Mouse (Mus musculus): ENCODE measurements at regions not wholly inside any gene's neighbourhood (a gene's known extent, or its start where the extent isn't known, plus 50 kb on each side); places are given as distances from the start of the nearest gene placed in this dataset.
"Not testable (repeated sequence)": the region's sequence is repeated elsewhere in the genome, so short reads cannot be mapped to it uniquely, and the experiment has no call there.

- not testable (repeated sequence) for H3K4me1 ChIP-seq (replicated peaks; ENCODE audit: control insufficient read depth, insufficient read depth, low read length); H3K4me3 ChIP-seq (replicated peaks; ENCODE audit: low read length); H3K27ac ChIP-seq; H3K9ac ChIP-seq; ATAC-seq (ENCODE audit: low FRiP score); H3K4me2 ChIP-seq (replicated peaks); DNase-seq (ENCODE audit: low spot score); H3K36me3 ChIP-seq (replicated peaks; ENCODE audit: control insufficient read depth, insufficient read depth); H3K27me3 ChIP-seq (ENCODE audit: control insufficient read depth, insufficient read depth, low read length)
- H3K9me3 ChIP-seq (ENCODE audit: control insufficient read depth, low read length), result peaks cover 11% of the 10 kb centered on the region; the same call in 1 of the 2 replicates
- WGBS, result 83% methylated on average over 2 of the region's 2 CpGs
These were observed 124.6 kb upstream of the Mrpl21 start for GRCm38 (mm10) chr19:3158149-3158548.

- WGBS, result 89% methylated on average over 12 of the region's 12 CpGs
- Histone ChIP-seq H3K36me3 (replicated peaks; ENCODE audit: control insufficient read depth, insufficient read depth) (no peaks in the 10 kb centered on the region), H3K27me3 (ENCODE audit: control insufficient read depth, insufficient read depth, low read length) (no peaks in the 10 kb centered on the region), H3K4me2 (replicated peaks) (no peak overlapping the region), H3K9me3 (ENCODE audit: control insufficient read depth, low read length) (peaks cover 11% of the 10 kb centered on the region; the same call in 1 of the 2 replicates), H3K4me3 (replicated peaks; ENCODE audit: low read length) (no peak overlapping the region), H3K9ac (no peak overlapping the region), H3K27ac (no peak overlapping the region), H3K4me1 (replicated peaks; ENCODE audit: control insufficient read depth, insufficient read depth, low read length) (no peaks in the 10 kb centered on the region)
- no peak for DNase-seq (ENCODE audit: low spot score)
- ATAC-seq (ENCODE audit: low FRiP score), result no peak
These were observed 123.4 kb upstream of the Mrpl21 start for GRCm38 (mm10) chr19:3159346-3159745.

GRCm38 (mm10) chr19:3167683-3168082 is 115.0 kb upstream of the Mrpl21 start:
- H3K9me3 ChIP-seq (ENCODE audit: control insufficient read depth, low read length), result peaks cover 14% of the 10 kb centered on the region
- no peaks in the 10 kb centered on the region for H3K27me3 ChIP-seq (ENCODE audit: control insufficient read depth, insufficient read depth, low read length)
- H3K9ac ChIP-seq, result no peak overlapping the region
- no peak for ATAC-seq (ENCODE audit: low FRiP score)
- no peak overlapping the region for H3K4me2 ChIP-seq (replicated peaks)
- H3K4me3 ChIP-seq (replicated peaks; ENCODE audit: low read length), result no peak overlapping the region
- no peak overlapping the region for H3K27ac ChIP-seq
- no peak for DNase-seq (ENCODE audit: low spot score)
- WGBS, result 58% methylated on average over 7 of the region's 7 CpGs
- no peaks in the 10 kb centered on the region for H3K4me1 ChIP-seq (replicated peaks; ENCODE audit: control insufficient read depth, insufficient read depth, low read length)
- no peaks in the 10 kb centered on the region for H3K36me3 ChIP-seq (replicated peaks; ENCODE audit: control insufficient read depth, insufficient read depth)

- Histone ChIP-seq H3K4me3 (replicated peaks; ENCODE audit: low read length) (no peak overlapping the region), H3K4me1 (replicated peaks; ENCODE audit: control insufficient read depth, insufficient read depth, low read length) (no peaks in the 10 kb centered on the region), H3K4me2 (replicated peaks) (no peak overlapping the region), H3K36me3 (replicated peaks; ENCODE audit: control insufficient read depth, insufficient read depth) (no peaks in the 10 kb centered on the region), H3K9me3 (ENCODE audit: control insufficient read depth, low read length) (0 out of 2 replicates have a peak, but pooled peaks cover 4% of the 10 kb centered on the region), H3K9ac (no peak overlapping the region), H3K27ac (no peak overlapping the region), H3K27me3 (ENCODE audit: control insufficient read depth, insufficient read depth, low read length) (no peaks in the 10 kb centered on the region)
- WGBS, result 78% methylated on average over 2 of the region's 2 CpGs
- DNase-seq (ENCODE audit: low spot score) (no peak), ATAC-seq (ENCODE audit: low FRiP score) (no peak)
These were observed 100.1 kb upstream of the Mrpl21 start for GRCm38 (mm10) chr19:3182625-3183024.

GRCm38 (mm10) chr19:3192644-3193043 is 90.1 kb upstream of the Mrpl21 start:
- H3K4me3 ChIP-seq (replicated peaks; ENCODE audit: low read length), result no peak overlapping the region
- no peak overlapping the region for H3K9ac ChIP-seq
- no peaks in the 10 kb centered on the region for H3K27me3 ChIP-seq (ENCODE audit: control insufficient read depth, insufficient read depth, low read length)

GRCm38 (mm10) chr19:3204504-3204903 is 78.2 kb upstream of the Mrpl21 start:
- H3K27me3 ChIP-seq (ENCODE audit: control insufficient read depth, insufficient read depth, low read length); H3K36me3 ChIP-seq (replicated peaks; ENCODE audit: control insufficient read depth, insufficient read depth); DNase-seq (ENCODE audit: low spot score); H3K4me3 ChIP-seq (replicated peaks; ENCODE audit: low read length); H3K4me2 ChIP-seq (replicated peaks); H3K4me1 ChIP-seq (replicated peaks; ENCODE audit: control insufficient read depth, insufficient read depth, low read length); H3K9ac ChIP-seq; H3K27ac ChIP-seq; H3K9me3 ChIP-seq (ENCODE audit: control insufficient read depth, low read length); ATAC-seq (ENCODE audit: low FRiP score): not testable (repeated sequence)
- 54% methylated on average over 5 of the region's 5 CpGs for WGBS

More at GRCm38 (mm10) chr19:3192644-3193043, 90.1 kb upstream of the Mrpl21 start:
- ATAC-seq (ENCODE audit: low FRiP score) (no peak), DNase-seq (ENCODE audit: low spot score) (no peak)
- Histone ChIP-seq H3K4me2 (replicated peaks) (no peak overlapping the region), H3K27ac (no peak overlapping the region), H3K36me3 (replicated peaks; ENCODE audit: control insufficient read depth, insufficient read depth) (no peaks in the 10 kb centered on the region), H3K4me1 (replicated peaks; ENCODE audit: control insufficient read depth, insufficient read depth, low read length) (no peaks in the 10 kb centered on the region), H3K9me3 (ENCODE audit: control insufficient read depth, low read length) (no peaks in the 10 kb centered on the region)

- not testable (repeated sequence) for H3K9ac ChIP-seq; ATAC-seq (ENCODE audit: low FRiP score); DNase-seq (ENCODE audit: low spot score); H3K4me3 ChIP-seq (replicated peaks; ENCODE audit: low read length); H3K4me1 ChIP-seq (replicated peaks; ENCODE audit: control insufficient read depth, insufficient read depth, low read length); H3K9me3 ChIP-seq (ENCODE audit: control insufficient read depth, low read length); H3K36me3 ChIP-seq (replicated peaks; ENCODE audit: control insufficient read depth, insufficient read depth); H3K27ac ChIP-seq; H3K4me2 ChIP-seq (replicated peaks); H3K27me3 ChIP-seq (ENCODE audit: control insufficient read depth, insufficient read depth, low read length)
- WGBS, result 71% methylated on average over 20 of the region's 28 CpGs
These were observed 77.3 kb upstream of the Mrpl21 start for GRCm38 (mm10) chr19:3205406-3205805.

GRCm38 (mm10) chr19:3208283-3208682 is 74.4 kb upstream of the Mrpl21 start:
- peak; percentile 75 for DNase-seq (ENCODE audit: low spot score)
- H3K4me2 ChIP-seq (replicated peaks), result no peak overlapping the region

More at GRCm38 (mm10) chr19:3208283-3208682, 74.4 kb upstream of the Mrpl21 start:
- H3K27me3 ChIP-seq (ENCODE audit: control insufficient read depth, insufficient read depth, low read length), result no peaks in the 10 kb centered on the region
- H3K36me3 ChIP-seq (replicated peaks; ENCODE audit: control insufficient read depth, insufficient read depth), result no peaks in the 10 kb centered on the region
- H3K27ac ChIP-seq, result no peak overlapping the region
- H3K4me1 ChIP-seq (replicated peaks; ENCODE audit: control insufficient read depth, insufficient read depth, low read length), result no peaks in the 10 kb centered on the region
- ATAC-seq (ENCODE audit: low FRiP score), result no peak
- H3K9ac ChIP-seq, result no peak overlapping the region
- WGBS, result 15% methylated on average over 4 of the region's 4 CpGs
- no peaks in the 10 kb centered on the region for H3K9me3 ChIP-seq (ENCODE audit: control insufficient read depth, low read length)
- H3K4me3 ChIP-seq (replicated peaks; ENCODE audit: low read length), result no peak overlapping the region

Data from hindbrain, embryonic 14.5 days (tissue).